Mouse (Mus musculus) thymus, adult 2 months (tissue): ENCODE measurements at regions not wholly inside any gene's neighbourhood (a gene's known extent, or its start where the extent isn't known, plus 50 kb on each side); places are given as distances from the start of the nearest gene placed in this dataset.

Experiments
- CTCF ChIP-seq: fragments of 200-500 bp; IDR thresholded peaks from 2 replicates; pipeline ENCODE4 v1.5.1; 2012; ENCODE audit warnings: mild to moderate bottlenecking, control low read depth, low read length, moderate library complexity, borderline replicate concordance; ENCODE audit not compliant: control insufficient read depth, poor library complexity, insufficient read depth; ENCODE audit errors: extremely low read depth
- POLR2A ChIP-seq: fragments of 200-500 bp; IDR thresholded peaks from 2 replicates; pipeline ENCODE4 v1.6.1; 2012; ENCODE audit warnings: mild to moderate bottlenecking, low read length, control low read depth, moderate library complexity; ENCODE audit not compliant: control insufficient read depth, poor library complexity, insufficient read depth; ENCODE audit errors: extremely low read depth

DNA sequence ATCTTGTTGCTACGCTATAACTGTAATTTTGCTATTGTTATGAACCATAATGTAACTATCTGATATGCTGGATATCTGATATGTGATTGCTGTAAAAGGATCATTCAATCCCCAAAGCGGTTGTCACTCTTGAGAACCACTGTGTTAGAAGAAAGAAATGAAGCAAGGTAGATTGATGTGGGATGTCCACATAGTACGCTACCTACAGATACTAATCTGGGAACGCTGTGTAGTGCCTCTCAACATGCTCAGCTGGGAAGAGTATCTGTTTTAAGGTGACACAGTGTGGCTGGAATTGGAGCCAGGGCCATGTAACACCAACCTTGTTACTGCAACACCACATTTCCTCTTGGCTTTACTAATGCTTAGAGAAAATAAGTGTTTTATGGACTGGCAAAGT lies 456.2 kb upstream of the Slc30a5 start:
- TF ChIP-seq CTCF, result no peak
- TF ChIP-seq POLR2A, result no peak
